Mouse (Mus musculus): ENCODE data around the gene Atxn7l3. TPM values are rescaled to one million over a fixed set of nuclear protein-coding genes. Genes with fewer than 3 reads are reported as not detected.

Atxn7l3 gene
- polyA plus RNA-seq, 1 experiment: 30.4 TPM

DNA sequence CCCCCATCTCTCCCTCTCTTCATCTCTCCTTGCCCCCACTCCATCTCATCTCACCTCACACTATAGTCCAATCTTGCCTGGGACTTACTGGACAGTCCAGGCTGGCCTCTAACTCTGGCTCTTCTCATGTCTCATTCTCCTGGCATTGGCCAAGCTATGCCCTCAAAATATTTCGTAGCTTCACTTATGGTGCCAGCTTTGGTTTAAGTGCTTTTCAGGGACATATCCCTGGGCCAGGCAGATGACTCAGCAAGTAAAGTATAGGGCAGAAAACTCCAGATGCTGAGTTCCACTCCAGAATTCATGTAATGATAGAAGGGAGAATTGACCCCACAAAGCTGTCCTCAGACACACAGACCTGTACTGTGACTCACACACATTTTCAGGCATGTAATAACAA lies 39.8 kb upstream of the Atxn7l3 start:
- no peaks in the 10 kb centered on the region for H3K4me1 ChIP-seq (ENCODE audit: control insufficient read depth, insufficient read depth, low read length)
- H3K4me3 ChIP-seq (replicated peaks; ENCODE audit: control insufficient read depth, low read depth, low read length): no peak overlapping the region
- H3K27ac ChIP-seq (ENCODE audit: control insufficient read depth, insufficient read depth, low read depth, low read length, poor library complexity): no peak overlapping the region
- WGBS: 53% methylated on average over 1 of the region's 1 CpGs
- TF ChIP-seq CTCF (IDR thresholded peaks at IDR 0.05; ENCODE audit: control insufficient read depth, insufficient read depth, low read length) (no peak), POLR2A (IDR thresholded peaks at IDR 0.05; ENCODE audit: borderline replicate concordance, control insufficient read depth, low read depth, low read length) (no peak)

DNA sequence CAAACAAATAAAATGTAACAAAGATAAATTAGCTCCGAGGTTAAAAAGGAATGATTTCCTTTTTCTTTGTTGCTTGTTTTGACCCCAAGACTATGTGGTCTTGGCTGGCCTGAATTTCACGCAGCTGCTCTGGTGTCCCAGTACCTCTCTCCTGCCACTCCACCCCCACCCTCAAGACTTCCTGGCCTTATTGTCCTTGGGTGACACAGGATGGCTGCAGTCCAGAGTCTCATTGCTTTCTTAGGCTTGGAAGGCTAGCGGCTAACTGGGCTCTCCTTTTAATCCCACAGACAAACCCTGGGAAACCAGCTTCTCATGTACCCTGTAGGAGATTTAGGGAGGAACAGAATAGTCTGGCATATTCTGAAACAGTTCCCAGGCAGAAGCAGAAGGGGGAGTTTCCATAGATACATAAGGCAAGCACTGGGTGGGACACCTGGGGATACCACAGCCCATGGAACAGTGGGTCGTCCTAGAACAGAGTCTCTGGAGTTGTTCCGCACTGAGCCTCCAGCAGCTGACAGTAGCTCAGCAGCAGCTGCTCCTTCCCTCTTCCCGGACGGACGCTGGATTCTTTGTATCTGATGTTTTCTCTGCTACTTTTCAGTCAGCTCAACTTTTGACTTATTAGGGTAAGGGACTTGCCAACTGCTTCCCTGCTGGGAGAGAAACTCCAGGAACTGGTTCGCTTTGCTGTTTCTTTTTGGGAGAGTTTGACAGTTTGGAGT lies 38.7 kb upstream of the Atxn7l3 start:
- no peak overlapping the region for H3K27ac ChIP-seq (ENCODE audit: control insufficient read depth, insufficient read depth, low read depth, low read length, poor library complexity)
- TF ChIP-seq POLR2A (IDR thresholded peaks at IDR 0.05; ENCODE audit: borderline replicate concordance, control insufficient read depth, low read depth, low read length): no peak
- TF ChIP-seq CTCF (IDR thresholded peaks at IDR 0.05; ENCODE audit: control insufficient read depth, insufficient read depth, low read length): no peak
- no peak overlapping the region for H3K4me3 ChIP-seq (replicated peaks; ENCODE audit: control insufficient read depth, low read depth, low read length)
- H3K4me1 ChIP-seq (ENCODE audit: control insufficient read depth, insufficient read depth, low read length): no peaks in the 10 kb centered on the region
- WGBS: 66% methylated on average over 9 of the region's 9 CpGs

DNA sequence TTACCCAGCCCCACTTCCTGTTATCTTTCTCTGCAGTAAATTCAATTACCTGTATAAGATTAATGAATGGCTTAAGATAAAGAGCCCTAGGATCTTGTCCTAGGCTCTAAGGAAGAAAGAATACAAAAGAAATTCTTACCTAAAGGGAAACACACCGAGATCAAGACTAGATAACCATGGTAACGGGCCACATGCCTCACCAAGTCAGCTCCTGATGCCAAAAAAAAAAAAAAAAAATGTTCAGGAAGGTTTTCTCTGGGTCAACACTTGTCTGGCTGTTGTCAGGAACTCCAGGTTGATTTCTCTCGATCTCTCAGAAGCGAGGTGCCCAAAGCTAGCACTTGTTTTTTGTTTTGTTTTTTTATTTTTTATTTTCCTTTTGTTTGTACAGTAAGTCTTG lies 37.6 kb upstream of the Atxn7l3 start:
- H3K27ac ChIP-seq (ENCODE audit: control insufficient read depth, insufficient read depth, low read depth, low read length, poor library complexity): no peak overlapping the region
- WGBS: 68% methylated on average over 4 of the region's 4 CpGs
- TF ChIP-seq CTCF (IDR thresholded peaks at IDR 0.05; ENCODE audit: control insufficient read depth, insufficient read depth, low read length) (no peak), POLR2A (IDR thresholded peaks at IDR 0.05; ENCODE audit: borderline replicate concordance, control insufficient read depth, low read depth, low read length) (no peak)
- no peaks in the 10 kb centered on the region for H3K4me1 ChIP-seq (ENCODE audit: control insufficient read depth, insufficient read depth, low read length)
- no peak overlapping the region for H3K4me3 ChIP-seq (replicated peaks; ENCODE audit: control insufficient read depth, low read depth, low read length)

DNA sequence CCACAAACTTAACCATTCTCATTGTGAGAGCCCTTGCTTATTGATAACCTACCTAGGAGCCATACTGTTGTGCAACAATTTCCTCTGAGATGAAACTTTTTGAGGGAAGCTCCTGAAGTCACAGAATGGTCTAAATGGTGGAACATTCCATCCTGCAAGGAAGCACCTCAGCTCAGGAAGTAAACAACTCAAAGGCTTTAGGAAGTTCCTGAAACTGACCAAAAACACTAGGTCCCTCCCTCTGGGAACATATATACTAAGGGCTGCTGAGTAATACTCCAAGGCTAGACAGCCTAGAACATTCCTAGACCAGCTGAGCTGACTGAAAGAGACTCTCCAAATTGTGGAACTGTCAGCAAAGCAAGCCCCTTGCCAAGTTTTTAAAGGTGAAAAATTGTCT lies 36.6 kb upstream of the Atxn7l3 start:
- H3K27ac ChIP-seq (ENCODE audit: control insufficient read depth, insufficient read depth, low read depth, low read length, poor library complexity): no peak overlapping the region
- TF ChIP-seq POLR2A (IDR thresholded peaks at IDR 0.05; ENCODE audit: borderline replicate concordance, control insufficient read depth, low read depth, low read length) (no peak), CTCF (IDR thresholded peaks at IDR 0.05; ENCODE audit: control insufficient read depth, insufficient read depth, low read length) (no peak)
- no peaks in the 10 kb centered on the region for H3K4me1 ChIP-seq (ENCODE audit: control insufficient read depth, insufficient read depth, low read length)
- no peak overlapping the region for H3K4me3 ChIP-seq (replicated peaks; ENCODE audit: control insufficient read depth, low read depth, low read length)

DNA sequence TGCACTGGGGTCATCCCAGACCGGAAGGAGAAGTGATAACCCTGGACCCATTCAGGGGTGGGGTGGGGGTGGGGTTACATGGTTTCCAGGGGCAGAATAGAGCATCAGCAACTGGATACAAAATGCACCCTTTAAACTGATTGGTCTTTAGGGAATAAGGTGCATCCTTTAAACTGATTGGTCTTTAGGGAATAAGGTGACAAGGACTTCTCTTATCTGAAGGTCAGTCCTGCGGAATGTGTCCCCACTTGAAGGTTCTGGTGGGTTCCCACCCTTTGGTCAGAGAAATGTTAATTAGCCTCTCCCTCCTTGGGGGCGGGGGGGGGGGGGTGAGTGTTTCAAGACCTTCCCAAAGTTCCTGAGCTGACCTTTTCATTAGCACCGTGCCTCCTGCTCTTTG lies 35.4 kb upstream of the Atxn7l3 start:
- Histone ChIP-seq H3K4me1 (ENCODE audit: control insufficient read depth, insufficient read depth, low read length) (no peaks in the 10 kb centered on the region), H3K27ac (ENCODE audit: control insufficient read depth, insufficient read depth, low read depth, low read length, poor library complexity) (no peak overlapping the region), H3K4me3 (replicated peaks; ENCODE audit: control insufficient read depth, low read depth, low read length) (no peak overlapping the region)
- TF ChIP-seq CTCF (IDR thresholded peaks at IDR 0.05; ENCODE audit: control insufficient read depth, insufficient read depth, low read length) (no peak), POLR2A (IDR thresholded peaks at IDR 0.05; ENCODE audit: borderline replicate concordance, control insufficient read depth, low read depth, low read length) (no peak)
- WGBS: 57% methylated on average over 4 of the region's 4 CpGs

DNA sequence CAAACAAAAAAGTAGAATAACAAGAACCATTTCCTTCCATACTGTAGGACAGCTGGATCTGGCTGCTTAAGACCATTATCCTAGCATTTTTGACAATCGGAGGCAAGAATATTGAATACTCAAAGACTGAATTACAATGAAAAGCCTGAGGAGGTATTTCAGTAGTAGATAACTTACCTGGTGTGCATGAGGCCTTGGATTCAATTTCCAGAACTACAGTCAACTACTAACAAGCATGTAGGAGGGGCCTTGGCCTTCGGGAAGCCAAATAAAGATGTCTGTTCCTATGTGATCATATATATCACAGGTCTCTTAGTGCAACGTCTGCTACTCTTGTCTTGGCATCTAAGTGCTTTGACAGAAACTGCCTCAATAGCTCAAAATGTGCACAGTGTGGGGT lies 33.6 kb upstream of the Atxn7l3 start:
- TF ChIP-seq CTCF (IDR thresholded peaks at IDR 0.05; ENCODE audit: control insufficient read depth, insufficient read depth, low read length) (no peak), POLR2A (IDR thresholded peaks at IDR 0.05; ENCODE audit: borderline replicate concordance, control insufficient read depth, low read depth, low read length) (no peak)
- Histone ChIP-seq H3K4me3 (replicated peaks; ENCODE audit: control insufficient read depth, low read depth, low read length) (no peak overlapping the region), H3K4me1 (ENCODE audit: control insufficient read depth, insufficient read depth, low read length) (no peaks in the 10 kb centered on the region), H3K27ac (ENCODE audit: control insufficient read depth, insufficient read depth, low read depth, low read length, poor library complexity) (no peak overlapping the region)
- 75% methylated on average over 3 of the region's 3 CpGs for WGBS

DNA sequence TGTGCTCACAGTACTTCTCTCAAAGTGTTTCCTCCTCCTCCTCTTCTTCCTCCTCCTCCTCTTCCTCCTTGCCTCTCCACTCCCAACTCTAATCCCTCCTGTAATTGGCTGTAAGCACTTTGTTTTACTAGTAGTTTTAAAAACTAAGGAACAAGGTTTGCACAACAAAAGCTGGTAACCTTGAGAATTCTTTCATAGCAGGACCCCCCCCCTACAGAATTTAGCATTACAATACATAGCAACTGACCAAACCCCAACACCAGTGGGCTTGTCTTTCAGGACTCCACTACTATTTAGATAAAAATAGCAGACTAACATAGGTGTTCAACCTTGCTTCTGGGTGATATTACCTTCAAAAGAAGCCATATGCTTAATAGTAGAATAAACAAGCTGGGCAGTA lies 33.1 kb upstream of the Atxn7l3 start:
- Histone ChIP-seq H3K27ac (ENCODE audit: control insufficient read depth, insufficient read depth, low read depth, low read length, poor library complexity) (no peak overlapping the region), H3K4me3 (replicated peaks; ENCODE audit: control insufficient read depth, low read depth, low read length) (no peak overlapping the region), H3K4me1 (ENCODE audit: control insufficient read depth, insufficient read depth, low read length) (no peaks in the 10 kb centered on the region)
- TF ChIP-seq POLR2A (IDR thresholded peaks at IDR 0.05; ENCODE audit: borderline replicate concordance, control insufficient read depth, low read depth, low read length) (no peak), CTCF (IDR thresholded peaks at IDR 0.05; ENCODE audit: control insufficient read depth, insufficient read depth, low read length) (no peak)

DNA sequence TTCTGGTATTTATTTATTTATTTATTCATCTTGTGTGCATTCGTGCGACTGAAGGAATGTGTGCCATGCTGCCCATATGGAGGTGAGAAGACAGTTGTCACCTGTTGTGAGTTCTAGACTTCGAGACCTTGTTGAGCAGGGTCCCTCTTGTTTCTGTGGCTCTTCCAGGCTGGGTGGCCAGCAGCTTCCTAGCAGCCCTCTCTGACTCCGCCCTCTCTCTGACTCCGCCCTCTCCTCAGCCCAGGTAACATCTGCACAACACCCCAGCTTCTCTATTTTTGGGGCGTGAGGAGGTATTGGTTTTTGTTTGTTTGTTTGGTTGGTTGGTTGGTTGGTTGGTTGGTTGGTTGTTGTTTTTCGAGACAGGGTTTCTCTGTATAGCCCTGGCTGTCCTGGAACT lies 31.4 kb upstream of the Atxn7l3 start:
- H3K4me1 ChIP-seq (ENCODE audit: control insufficient read depth, insufficient read depth, low read length): no peaks in the 10 kb centered on the region
- H3K4me3 ChIP-seq (replicated peaks; ENCODE audit: control insufficient read depth, low read depth, low read length): no peak overlapping the region
- WGBS: 76% methylated on average over 7 of the region's 7 CpGs
- H3K27ac ChIP-seq (ENCODE audit: control insufficient read depth, insufficient read depth, low read depth, low read length, poor library complexity): no peak overlapping the region
- TF ChIP-seq CTCF (IDR thresholded peaks at IDR 0.05; ENCODE audit: control insufficient read depth, insufficient read depth, low read length) (no peak), POLR2A (IDR thresholded peaks at IDR 0.05; ENCODE audit: borderline replicate concordance, control insufficient read depth, low read depth, low read length) (no peak)

DNA sequence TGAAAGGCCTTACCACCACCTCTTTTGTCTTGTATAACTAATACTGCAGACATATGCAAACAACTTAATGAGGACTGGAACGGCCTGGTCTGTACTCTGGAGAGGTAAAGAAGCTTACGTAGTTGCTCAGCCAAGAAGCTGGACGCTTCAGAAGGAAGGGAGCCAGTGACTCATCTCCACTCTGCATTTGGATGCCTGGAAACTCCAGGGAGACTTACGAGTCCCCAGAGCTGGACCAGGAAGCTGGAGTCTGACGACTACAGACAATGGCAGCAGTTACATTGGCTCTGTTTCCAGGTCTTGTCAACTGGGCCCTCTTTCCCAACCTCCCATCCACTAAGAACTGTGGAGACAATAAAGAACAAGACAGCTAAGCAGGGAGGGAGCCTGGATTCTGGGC lies 30.8 kb upstream of the Atxn7l3 start:
- Histone ChIP-seq H3K4me3 (replicated peaks; ENCODE audit: control insufficient read depth, low read depth, low read length) (no peak overlapping the region), H3K4me1 (ENCODE audit: control insufficient read depth, insufficient read depth, low read length) (no peaks in the 10 kb centered on the region), H3K27ac (ENCODE audit: control insufficient read depth, insufficient read depth, low read depth, low read length, poor library complexity) (no peak overlapping the region)
- TF ChIP-seq POLR2A (IDR thresholded peaks at IDR 0.05; ENCODE audit: borderline replicate concordance, control insufficient read depth, low read depth, low read length) (no peak), CTCF (IDR thresholded peaks at IDR 0.05; ENCODE audit: control insufficient read depth, insufficient read depth, low read length) (no peak)
- WGBS: 80% methylated on average over 5 of the region's 5 CpGs

Measured in bone marrow, adult 2 months (tissue).